8 mouse cellular contexts compared by ENCODE assay signal in the genomic region with DNA sequence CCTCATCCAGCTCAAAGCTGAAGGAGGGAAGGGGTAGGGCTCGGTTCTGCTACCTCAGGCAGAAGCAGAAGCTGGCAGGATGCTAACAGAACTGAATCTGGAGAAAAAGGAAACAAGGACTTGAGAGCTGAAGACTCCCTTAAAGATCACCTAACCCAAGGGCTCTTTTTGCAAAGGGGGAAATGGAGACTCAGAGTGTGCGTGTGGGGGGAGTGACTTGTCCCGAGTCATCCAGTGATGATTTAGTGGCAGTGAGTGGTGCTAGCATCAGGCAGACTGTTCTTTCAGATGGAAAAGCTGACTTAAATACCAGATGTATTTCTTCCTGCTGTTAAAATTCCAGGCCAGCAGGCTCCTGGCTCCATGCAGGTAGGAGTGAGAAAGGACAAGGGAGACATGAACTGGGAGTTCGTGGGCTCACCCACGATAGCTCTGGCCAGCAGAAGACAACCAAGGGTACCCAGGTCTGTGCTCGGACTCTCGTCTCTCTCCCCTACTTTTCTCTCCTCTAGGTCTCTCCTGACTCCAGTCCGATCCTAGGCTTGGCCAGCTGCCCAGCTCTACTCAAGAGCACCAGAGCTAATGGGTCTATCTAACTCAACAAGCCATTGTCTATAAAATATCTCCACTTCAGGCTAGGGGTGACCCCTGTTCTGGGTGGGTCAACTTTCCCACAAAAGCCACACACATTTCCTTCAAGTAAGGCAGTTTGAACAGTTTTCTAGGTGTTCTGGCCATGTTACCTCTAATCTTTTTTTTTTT. TPM values are rescaled to one million over a fixed set of nuclear protein-coding genes. Genes with fewer than 3 reads are reported as not detected.
DNase-seq lines count a peak whose midpoint lies in the region; ATAC-seq lines count a peak whose summit lies in the region.

No protein-coding gene starts in this region.

- no peak overlapping the region for H3K27ac ChIP-seq in neural tube, embryonic 15.5 days (replicated peaks)
- H3K27ac ChIP-seq in heart, embryonic 16.5 days (ENCODE audit: low read length) = peak overlapping the region; percentile 85

- peak; percentile 45 to 58 for DNase-seq in cerebellum, adult 18-20 months
- DNase-seq in cerebellum, adult 11-12 months = no peak
- peak; percentile 18 for DNase-seq in neural tube, embryonic 10.5 days (ENCODE audit: extremely low spot score, low spot score)
- DNase-seq in skeletal muscle tissue, adult 2 months (ENCODE audit: low read depth, low spot score) = peak; percentile 21
- DNase-seq in lung, postnatal 10 days = no peak
- no peak for DNase-seq in yolk sac, embryonic 10.5 days (ENCODE audit: low spot score)

- no peak overlapping the region for H3K4me2 ChIP-seq in neural tube, embryonic 15.5 days
- H3K4me2 ChIP-seq in heart, embryonic 16.5 days (ENCODE audit: low read depth, low read length) = peak overlapping the region; percentile 46

- no peak for ATAC-seq in neural tube, embryonic 15.5 days (ENCODE audit: low FRiP score)
- ATAC-seq in heart, embryonic 16.5 days (replicated peaks; ENCODE audit: extremely low read depth, insufficient read depth, low FRiP score) = peak; percentile 71

- H3K9me3 ChIP-seq in neural tube, embryonic 15.5 days (replicated peaks) = no peaks in the 10 kb centered on the region
- H3K9me3 ChIP-seq in heart, embryonic 16.5 days (replicated peaks; ENCODE audit: control insufficient read depth, low read length) = no peaks in the 10 kb centered on the region

- peaks cover 39% of the 10 kb centered on the region for H3K4me1 ChIP-seq in neural tube, embryonic 15.5 days
- peaks cover 25% of the 10 kb centered on the region for H3K4me1 ChIP-seq in heart, embryonic 16.5 days (ENCODE audit: control insufficient read depth, insufficient read depth, low read length)

- no peaks in the 10 kb centered on the region for H3K27me3 ChIP-seq in neural tube, embryonic 15.5 days (replicated peaks)
- no peaks in the 10 kb centered on the region for H3K27me3 ChIP-seq in heart, embryonic 16.5 days (ENCODE audit: control insufficient read depth, insufficient read depth, low read length)

- 54% methylated on average over 8 of the region's 8 CpGs for WGBS in neural tube, embryonic 15.5 days
- WGBS in heart, embryonic 16.5 days = 24% methylated on average over 8 of the region's 8 CpGs

- H3K4me3 ChIP-seq in neural tube, embryonic 15.5 days (replicated peaks) = no peak overlapping the region
- peak overlapping the region; percentile 8; the same call in 1 of the 2 replicates for H3K4me3 ChIP-seq in heart, embryonic 16.5 days (ENCODE audit: low read length)

- no peaks in the 10 kb centered on the region for H3K36me3 ChIP-seq in neural tube, embryonic 15.5 days
- no peaks in the 10 kb centered on the region for H3K36me3 ChIP-seq in heart, embryonic 16.5 days (ENCODE audit: control insufficient read depth, insufficient read depth)

- H3K9ac ChIP-seq in neural tube, embryonic 15.5 days (replicated peaks) = no peak overlapping the region
- peak overlapping the region; percentile 34; the same call in 1 of the 2 replicates for H3K9ac ChIP-seq in heart, embryonic 16.5 days (ENCODE audit: low read length)

RNA-seq across cellular contexts. Expression of a gene that starts 8.5 kb away (rescaled TPM):
- 72.2 TPM in 2 replicates for polyA plus RNA-seq in neural tube, embryonic 15.5 days (2015; fragmentation: Nextera tagmentation; extraction: Ambion mirVana)
- polyA plus RNA-seq in heart, embryonic 16.5 days (2015; fragmentation: Nextera tagmentation; extraction: Ambion mirVana) = 49.7 and 50.3 TPM in 2 replicates

Comparison
In these comparisons a context has a peak if more than half of its experiments do, and no peak if none do; other contexts are left out.
1. DNase-seq: peak in cerebellum, adult 18-20 months (2 of 2), neural tube, embryonic 10.5 days (single experiment) and skeletal muscle tissue, adult 2 months (single experiment); none in cerebellum, adult 11-12 months (single experiment), lung, postnatal 10 days (single experiment) and yolk sac, embryonic 10.5 days (single experiment).